Mouse (Mus musculus): ENCODE measurements around the gene Evc2. TPM values are rescaled to one million over a fixed set of nuclear protein-coding genes. Genes with fewer than 3 reads are reported as not detected.

The Evc2 gene
- polyA plus RNA-seq, 1 experiment, result 2.4 TPM

DNA sequence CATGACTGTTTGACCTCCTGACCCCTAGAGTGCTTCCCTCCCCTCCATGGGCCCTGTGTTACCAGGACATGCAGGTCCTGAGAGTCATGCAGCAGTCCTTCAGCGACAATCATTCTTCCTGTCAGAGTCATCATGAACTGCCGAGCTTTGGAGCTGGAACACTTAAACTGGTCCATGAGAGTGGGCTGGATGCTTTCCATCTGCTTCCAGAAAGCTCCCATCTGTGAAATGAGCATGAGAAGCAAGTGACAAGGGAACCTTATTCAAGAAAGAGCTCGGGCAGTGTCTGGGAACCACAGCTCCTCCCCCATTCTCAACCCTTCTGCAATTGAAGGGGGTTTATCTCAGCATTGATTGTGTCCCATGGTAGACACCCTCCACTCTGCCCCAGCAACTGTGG lies 18.1 kb upstream of the Evc2 start:
- TF ChIP-seq CTCF (IDR thresholded peaks at IDR 0.05; ENCODE audit: control insufficient read depth, insufficient read depth, low read length) (no peak), POLR2A (IDR thresholded peaks at IDR 0.05; ENCODE audit: borderline replicate concordance, control insufficient read depth, low read depth, low read length) (no peak)
- no peak overlapping the region for H3K4me3 ChIP-seq (replicated peaks; ENCODE audit: control insufficient read depth, low read depth, low read length)
- no peak overlapping the region for H3K27ac ChIP-seq (ENCODE audit: control insufficient read depth, insufficient read depth, low read depth, low read length, poor library complexity)
- 54% methylated on average over 3 of the region's 3 CpGs for WGBS
- no peaks in the 10 kb centered on the region for H3K4me1 ChIP-seq (ENCODE audit: control insufficient read depth, insufficient read depth, low read length)

DNA sequence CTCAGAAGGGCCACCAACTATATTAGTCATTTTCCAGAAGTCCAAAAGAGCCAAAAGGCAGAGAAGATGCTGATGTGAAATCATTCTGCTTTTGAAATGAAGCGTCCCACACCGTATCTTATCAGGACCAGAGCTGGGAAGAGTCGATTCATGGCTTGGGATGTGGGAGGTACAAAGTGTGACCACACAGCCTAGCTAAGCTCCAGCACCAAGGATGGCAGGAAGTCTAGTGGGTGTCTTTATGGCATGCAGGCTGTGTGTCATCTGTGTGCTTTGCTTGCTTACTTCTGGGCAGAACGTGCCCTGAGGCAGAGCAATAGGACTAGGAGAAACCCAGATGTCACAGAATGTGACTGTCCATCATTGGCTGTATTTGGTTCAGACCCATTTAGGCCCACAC lies 17.5 kb upstream of the Evc2 start:
- no peak overlapping the region for H3K27ac ChIP-seq (ENCODE audit: control insufficient read depth, insufficient read depth, low read depth, low read length, poor library complexity)
- no peak overlapping the region for H3K4me3 ChIP-seq (replicated peaks; ENCODE audit: control insufficient read depth, low read depth, low read length)
- 75% methylated on average over 4 of the region's 4 CpGs for WGBS
- H3K4me1 ChIP-seq (ENCODE audit: control insufficient read depth, insufficient read depth, low read length), result no peaks in the 10 kb centered on the region
- TF ChIP-seq POLR2A (IDR thresholded peaks at IDR 0.05; ENCODE audit: borderline replicate concordance, control insufficient read depth, low read depth, low read length), result no peak
- no peak for TF ChIP-seq CTCF (IDR thresholded peaks at IDR 0.05; ENCODE audit: control insufficient read depth, insufficient read depth, low read length)

GRCm38 (mm10) chr5:37326675-37327074 lies 11.6 kb upstream of the Evc2 start:
- Histone ChIP-seq H3K27ac (ENCODE audit: control insufficient read depth, insufficient read depth, low read depth, low read length, poor library complexity) (no peak overlapping the region), H3K4me1 (ENCODE audit: control insufficient read depth, insufficient read depth, low read length) (no peaks in the 10 kb centered on the region), H3K4me3 (replicated peaks; ENCODE audit: control insufficient read depth, low read depth, low read length) (no peak overlapping the region)
- WGBS, result 83% methylated on average over 6 of the region's 6 CpGs
- TF ChIP-seq CTCF (IDR thresholded peaks at IDR 0.05; ENCODE audit: control insufficient read depth, insufficient read depth, low read length) (no peak), POLR2A (IDR thresholded peaks at IDR 0.05; ENCODE audit: borderline replicate concordance, control insufficient read depth, low read depth, low read length) (no peak)

DNA sequence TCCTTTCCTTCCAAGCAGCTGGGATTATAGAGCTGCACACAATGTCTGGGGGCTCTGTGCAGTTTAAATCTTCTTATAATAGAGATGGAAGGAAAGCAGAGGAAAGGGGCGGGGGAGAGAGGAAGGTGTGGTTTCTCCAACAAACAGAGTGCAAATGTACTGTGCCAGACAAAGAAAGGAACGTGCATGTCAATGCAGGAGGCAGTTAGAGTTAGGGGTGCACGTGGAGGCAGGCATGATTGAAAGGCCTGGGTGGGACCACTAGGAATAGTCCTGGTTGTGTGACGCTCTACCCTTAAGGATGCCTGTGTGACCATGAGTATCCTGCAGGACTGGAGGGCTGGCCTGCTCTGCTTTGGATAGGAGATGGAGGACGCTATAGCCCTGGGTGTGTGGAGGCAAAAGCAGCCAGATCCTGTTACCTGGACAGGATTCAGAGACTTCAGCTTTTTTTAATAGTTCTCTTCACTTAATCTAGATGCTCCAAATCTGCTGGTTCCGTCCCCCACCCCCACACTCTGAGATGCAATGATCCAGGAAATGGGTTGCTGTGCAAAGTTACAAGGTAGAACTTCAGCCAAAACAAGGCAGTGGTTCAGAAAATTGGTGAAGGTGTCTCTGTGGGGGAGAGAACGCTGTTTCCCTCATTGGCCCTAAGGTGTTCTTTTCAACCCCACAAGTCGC lies 7.7 kb upstream of the Evc2 start:
- Histone ChIP-seq H3K4me1 (ENCODE audit: control insufficient read depth, insufficient read depth, low read length) (no peaks in the 10 kb centered on the region), H3K27ac (ENCODE audit: control insufficient read depth, insufficient read depth, low read depth, low read length, poor library complexity) (no peak overlapping the region), H3K4me3 (replicated peaks; ENCODE audit: control insufficient read depth, low read depth, low read length) (no peak overlapping the region)
- TF ChIP-seq POLR2A (IDR thresholded peaks at IDR 0.05; ENCODE audit: borderline replicate concordance, control insufficient read depth, low read depth, low read length) (no peak), CTCF (IDR thresholded peaks at IDR 0.05; ENCODE audit: control insufficient read depth, insufficient read depth, low read length) (no peak)
- WGBS, result 62% methylated on average over 8 of the region's 8 CpGs

- H3K4me1 ChIP-seq (ENCODE audit: control insufficient read depth, insufficient read depth, low read length), result no peaks in the 10 kb centered on the region
- TF ChIP-seq CTCF (IDR thresholded peaks at IDR 0.05; ENCODE audit: control insufficient read depth, insufficient read depth, low read length) (no peak), POLR2A (IDR thresholded peaks at IDR 0.05; ENCODE audit: borderline replicate concordance, control insufficient read depth, low read depth, low read length) (no peak)
- H3K4me3 ChIP-seq (replicated peaks; ENCODE audit: control insufficient read depth, low read depth, low read length), result no peak overlapping the region
- WGBS, result 82% methylated on average over 2 of the region's 2 CpGs
- H3K27ac ChIP-seq (ENCODE audit: control insufficient read depth, insufficient read depth, low read depth, low read length, poor library complexity), result no peak overlapping the region
Measured at GRCm38 (mm10) chr5:37331133-37331505, 7.2 kb upstream of the Evc2 start.

DNA sequence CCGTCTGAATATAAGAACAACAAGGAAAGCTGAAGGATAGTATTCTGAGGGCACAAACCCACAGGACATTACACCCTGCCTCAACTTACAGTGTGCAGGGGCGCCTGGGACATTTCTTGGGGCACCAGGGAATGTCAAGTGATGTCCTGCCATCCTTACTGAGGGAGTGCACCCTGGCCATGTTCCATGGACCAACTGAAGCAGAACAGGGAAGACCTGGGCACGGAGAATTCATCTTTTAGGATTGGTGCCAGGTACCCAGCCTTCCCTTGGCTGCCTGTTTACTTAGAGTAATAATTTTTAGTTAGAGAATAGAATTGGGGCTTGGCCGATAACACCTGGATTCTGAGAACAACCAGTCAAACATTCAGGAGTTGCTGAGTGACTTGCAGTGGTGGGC lies 6.2 kb upstream of the Evc2 start:
- no peaks in the 10 kb centered on the region for H3K4me1 ChIP-seq (ENCODE audit: control insufficient read depth, insufficient read depth, low read length)
- no peak overlapping the region for H3K4me3 ChIP-seq (replicated peaks; ENCODE audit: control insufficient read depth, low read depth, low read length)
- WGBS, result 72% methylated on average over 4 of the region's 4 CpGs
- H3K27ac ChIP-seq (ENCODE audit: control insufficient read depth, insufficient read depth, low read depth, low read length, poor library complexity), result no peak overlapping the region
- TF ChIP-seq POLR2A (IDR thresholded peaks at IDR 0.05; ENCODE audit: borderline replicate concordance, control insufficient read depth, low read depth, low read length) (no peak), CTCF (IDR thresholded peaks at IDR 0.05; ENCODE audit: control insufficient read depth, insufficient read depth, low read length) (no peak)

DNA sequence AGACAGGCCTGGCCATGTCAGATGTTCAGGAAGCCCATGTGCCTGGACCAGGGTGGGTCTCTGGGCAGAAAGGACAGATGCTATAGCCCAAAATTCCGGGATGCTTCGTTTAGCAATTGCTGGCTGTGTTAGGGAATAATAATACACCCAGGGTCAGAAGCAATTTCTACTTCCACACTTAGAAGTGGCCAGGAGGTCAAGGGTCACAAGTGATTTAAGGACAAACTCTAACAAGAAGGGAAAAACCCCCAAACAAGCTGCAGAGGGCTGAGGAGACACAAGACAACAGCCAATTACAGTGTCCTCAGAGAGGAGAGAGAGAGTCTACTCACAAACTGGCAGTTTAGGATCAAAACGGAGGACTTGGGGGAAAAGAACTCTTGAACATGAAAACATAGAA lies 3.2 kb upstream of the Evc2 start:
- no peak overlapping the region for H3K4me3 ChIP-seq (replicated peaks; ENCODE audit: control insufficient read depth, low read depth, low read length)
- no peak for TF ChIP-seq POLR2A (IDR thresholded peaks at IDR 0.05; ENCODE audit: borderline replicate concordance, control insufficient read depth, low read depth, low read length)
- no peaks in the 10 kb centered on the region for H3K4me1 ChIP-seq (ENCODE audit: control insufficient read depth, insufficient read depth, low read length)
- WGBS, result 65% methylated on average over 3 of the region's 3 CpGs
- H3K27ac ChIP-seq (ENCODE audit: control insufficient read depth, insufficient read depth, low read depth, low read length, poor library complexity), result no peak overlapping the region

DNA sequence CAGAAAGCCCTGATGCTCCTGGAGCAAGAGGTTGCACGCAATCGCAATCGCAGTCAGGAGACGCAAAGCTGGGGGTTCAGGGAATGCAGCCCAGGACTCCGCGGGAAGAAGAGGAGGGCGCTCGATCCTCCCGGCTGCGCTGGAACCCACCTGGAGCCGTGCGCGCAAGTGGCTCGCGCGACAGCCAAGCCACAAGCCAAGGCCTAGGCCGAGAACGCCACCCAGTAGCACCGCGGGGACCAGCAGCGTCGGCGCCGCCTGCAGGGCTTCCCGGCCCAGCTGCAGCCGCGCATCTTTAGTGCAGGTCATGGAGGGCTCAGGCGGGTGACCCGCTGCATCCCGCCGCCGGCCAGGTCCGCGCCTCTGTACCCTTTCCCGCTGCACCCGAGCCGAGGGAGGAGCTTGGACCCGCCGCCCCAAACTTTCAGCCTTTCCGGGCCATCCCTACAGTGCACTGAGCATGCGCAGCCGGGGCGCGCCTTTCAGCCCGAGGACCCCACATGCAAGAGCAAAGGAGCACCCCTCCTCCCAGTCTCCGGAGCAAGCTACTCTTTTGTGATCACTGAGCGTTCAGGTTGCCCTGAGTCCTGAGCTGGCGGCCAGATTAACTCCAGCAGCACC lies 1.7 kb upstream of the Evc2 start, which contains the start of gene Evc:
Gene Evc (minus strand): TSS at position 410 of the 621 bp plus-strand sequence.
- 4% methylated on average over 48 of the region's 48 CpGs for WGBS
- TF ChIP-seq POLR2A (IDR thresholded peaks at IDR 0.05; ENCODE audit: borderline replicate concordance, control insufficient read depth, low read depth, low read length), result no peak
- TF ChIP-seq CTCF (IDR thresholded peaks at IDR 0.05; ENCODE audit: control insufficient read depth, insufficient read depth, low read length), result no peak
- no peak within 1 kb of the TSS for H3K4me3 ChIP-seq (replicated peaks; ENCODE audit: control insufficient read depth, low read depth, low read length)
- no peaks in the 10 kb centered on the region for H3K4me1 ChIP-seq (ENCODE audit: control insufficient read depth, insufficient read depth, low read length)
- no peak within 1 kb of the TSS for H3K27ac ChIP-seq (ENCODE audit: control insufficient read depth, insufficient read depth, low read depth, low read length, poor library complexity)
